Mouse (Mus musculus): ENCODE measurements around the gene Triap1. TPM values are rescaled to one million over a fixed set of nuclear protein-coding genes. Genes with fewer than 3 reads are reported as not detected.

Gene Triap1
- total and polyA plus RNA-seq, 3 experiments, result 59.2 to 63.2 TPM; not detected in 1

- TF ChIP-seq MAX (IDR thresholded peaks at IDR 0.05; ENCODE audit: low read length), result peak; percentile 3; the same call in 1 of the 2 replicates
- no peak for TF ChIP-seq MAFK (IDR thresholded peaks at IDR 0.05; ENCODE audit: borderline replicate concordance, low read depth, low read length)
- TF ChIP-seq POLR2AphosphoS2 (IDR thresholded peaks at IDR 0.05; ENCODE audit: low read length), result no peak
- no peak for TF ChIP-seq USF2 (IDR thresholded peaks at IDR 0.05; ENCODE audit: borderline replicate concordance in 1 of 2, insufficient read depth in 1 of 2, low read depth in 1 of 2, low read length in 2 of 2)
- no peak for TF ChIP-seq USF1 (IDR thresholded peaks at IDR 0.05; ENCODE audit: low read depth, low read length)
- peak; percentile 65; the same call in 1 of the 2 replicates for TF ChIP-seq MAZ (IDR thresholded peaks at IDR 0.05; ENCODE audit: low read depth, low read length)
- TF ChIP-seq JUND (IDR thresholded peaks at IDR 0.05; ENCODE audit: low read depth, low read length), result peak; percentile 99
- TF ChIP-seq E2F4 (IDR thresholded peaks at IDR 0.05; ENCODE audit: borderline replicate concordance, low read depth, low read length), result no peak
- peak; percentile 36; the same call in 1 of the 2 replicates for TF ChIP-seq RCOR1 (IDR thresholded peaks at IDR 0.05; ENCODE audit: low read depth, low read length)
- peak; percentile 27 to 48; a peak in 3 of 4 replicates for TF ChIP-seq EP300 (IDR thresholded peaks at IDR 0.05; ENCODE audit: low read depth in 1 of 2, low read length in 2 of 2)
- TF ChIP-seq ETS1 (IDR thresholded peaks at IDR 0.05; ENCODE audit: low read depth, low read length), result peak; percentile 61; the same call in 1 of the 2 replicates
- peak; percentile 34; the same call in 1 of the 2 replicates for TF ChIP-seq NELFE (IDR thresholded peaks at IDR 0.05; ENCODE audit: low read depth, low read length)
- TF ChIP-seq BHLHE40 (IDR thresholded peaks at IDR 0.05; ENCODE audit: borderline replicate concordance, low read depth, low read length), result no peak
Observed at GRCm38 (mm10) chr5:115319004-115319940, 21.8 kb upstream of the Triap1 start (continued).

DNA sequence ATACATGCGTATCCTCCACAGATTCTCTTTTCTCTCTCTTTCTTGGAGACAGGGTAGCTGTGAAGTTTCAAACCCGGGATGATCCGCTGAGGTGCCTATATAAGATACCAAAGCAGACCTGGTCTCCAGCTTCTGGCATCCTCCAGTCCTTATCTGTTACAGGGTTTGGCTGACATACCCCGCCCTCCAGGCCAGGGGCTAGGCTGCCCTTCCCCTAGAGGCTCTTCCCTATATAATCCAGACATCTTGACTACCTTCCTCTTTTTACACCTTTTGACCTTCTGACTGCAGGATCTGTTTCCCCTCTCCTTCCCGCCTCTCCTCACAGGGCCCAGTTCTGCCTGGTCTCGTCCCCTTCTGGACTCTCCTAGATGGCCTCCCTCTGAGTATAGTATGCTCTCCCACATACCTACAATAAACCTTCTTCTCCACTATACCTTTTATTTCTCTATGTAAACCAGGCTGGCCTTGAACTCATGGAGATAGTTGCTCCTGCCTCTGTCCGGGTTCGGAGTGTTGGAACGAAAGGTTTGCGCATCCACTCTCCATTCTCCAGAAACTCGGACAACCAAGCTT is 14.7 kb upstream of the Triap1 start:
- Histone ChIP-seq H3K79me2 (ENCODE audit: control insufficient read depth, insufficient read depth, low read length, poor library complexity) (peaks cover 46% of the 10 kb centered on the region), H3K9ac (ENCODE audit: control insufficient read depth, low read depth, low read length, poor library complexity, severe bottlenecking) (peak overlapping the region; percentile 83), H3K4me1 (ENCODE audit: control insufficient read depth in 1 of 2, insufficient read depth in 2 of 2, low read length in 2 of 2) (peaks cover 2 to 10% of the 10 kb centered on the region in 2 experiments; a peak in 1 of 4 replicates), H3K9me3 (replicated peaks; ENCODE audit: insufficient read depth, low read length) (no peaks in the 10 kb centered on the region), H3K36me3 (ENCODE audit: control insufficient read depth in 1 of 2, insufficient read depth in 2 of 2, low read length in 2 of 2) (peaks cover 0 to 24% of the 10 kb centered on the region in 2 experiments; a peak in 2 of 4 replicates), H3K27ac (ENCODE audit: control insufficient read depth, low read depth, low read length) (peak overlapping the region; percentile 80), H3K27me3 (ENCODE audit: control insufficient read depth in 1 of 2, insufficient read depth in 2 of 2, low read length in 2 of 2) (no peaks in the 10 kb centered on the region), H3K4me3 (ENCODE audit: control insufficient read depth in 1 of 2, insufficient read depth in 1 of 2, low read depth in 2 of 2, low read length in 2 of 2) (peak overlapping the region; percentile 85 to 92)
- TF ChIP-seq ETS1 (IDR thresholded peaks at IDR 0.05; ENCODE audit: low read depth, low read length) (peak; percentile 29; the same call in 1 of the 2 replicates), MYC (IDR thresholded peaks at IDR 0.05; ENCODE audit: low read depth, low read length) (no peak), MYB (IDR thresholded peaks at IDR 0.05; ENCODE audit: low read depth, low read length) (no peak), MAZ (IDR thresholded peaks at IDR 0.05; ENCODE audit: low read depth, low read length) (0 out of 2 replicates have a peak, but pooled peaks have one; percentile 28), SMC3 (IDR thresholded peaks at IDR 0.05; ENCODE audit: low read depth, low read length) (peak; percentile 20), TBP (IDR thresholded peaks at IDR 0.05; ENCODE audit: low read depth, low read length) (peak; percentile 64), BHLHE40 (IDR thresholded peaks at IDR 0.05; ENCODE audit: borderline replicate concordance, low read depth, low read length) (no peak), NELFE (IDR thresholded peaks at IDR 0.05; ENCODE audit: low read depth, low read length) (no peak), HCFC1 (IDR thresholded peaks at IDR 0.05; ENCODE audit: low read depth, low read length) (no peak), EP300 (IDR thresholded peaks at IDR 0.05; ENCODE audit: low read depth in 1 of 2, low read length in 2 of 2) (peak in 1 of 2 experiments; percentile 54; a peak in 2 of 4 replicates), RCOR1 (IDR thresholded peaks at IDR 0.05; ENCODE audit: low read depth, low read length) (0 out of 2 replicates have a peak, but pooled peaks have one; percentile 11), GATA1 (IDR thresholded peaks at IDR 0.05; ENCODE audit: low read depth, low read length) (peak; percentile 66)
- DNase-seq (ENCODE audit: low read depth, low spot score), result peak; percentile 75
